Mouse (Mus musculus) testis, postnatal 14 days (tissue): Measurements from ENCODE around the gene Eef1e1.
"Not testable (repeated sequence)": the region's sequence is repeated elsewhere in the genome, so short reads cannot be mapped to it uniquely, and the experiment has no call there.

Source experiments
- DNase-seq: peaks from one replicate; pipeline ENCODE4 v3.0.0; 2021; ENCODE audit warnings: low spot score

The Eef1e1 gene

GRCm38 (mm10) chr13:38624292-38624902 is 34.5 kb downstream of the Eef1e1 start:
- DNase-seq: no peak

- DNase-seq: no peak
Observed at GRCm38 (mm10) chr13:38623296-38623695, 35.6 kb downstream of the Eef1e1 start.

GRCm38 (mm10) chr13:38618001-38618630 is 40.7 kb downstream of the Eef1e1 start:
- DNase-seq: not testable (repeated sequence)

DNA sequence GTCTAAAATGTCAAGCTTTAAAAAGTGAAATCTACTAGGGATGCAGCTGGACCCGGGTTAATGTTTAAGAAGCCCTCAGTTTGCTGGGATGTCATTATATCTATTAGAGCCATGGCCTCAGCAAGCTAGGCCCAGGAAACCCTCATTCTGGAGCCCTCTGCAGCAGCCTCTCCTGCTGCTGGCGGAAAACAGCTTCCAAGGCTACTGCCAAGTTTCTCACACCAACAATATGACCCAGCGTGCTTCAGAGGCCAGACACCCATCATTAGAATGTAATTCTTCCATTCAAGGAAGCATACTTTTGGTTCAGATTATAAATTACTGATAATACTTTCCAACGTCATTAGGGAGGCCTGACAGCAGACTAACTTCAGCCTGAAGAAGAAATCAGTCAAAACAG is 42.0 kb downstream of the Eef1e1 start:
- DNase-seq: no peak

- DNase-seq: no peak
Observed at GRCm38 (mm10) chr13:38615656-38616055, 43.2 kb downstream of the Eef1e1 start.

- DNase-seq: no peak
Observed at GRCm38 (mm10) chr13:38614298-38614697, 44.6 kb downstream of the Eef1e1 start.

GRCm38 (mm10) chr13:38613583-38613982 is 45.3 kb downstream of the Eef1e1 start:
- DNase-seq: no peak

DNA sequence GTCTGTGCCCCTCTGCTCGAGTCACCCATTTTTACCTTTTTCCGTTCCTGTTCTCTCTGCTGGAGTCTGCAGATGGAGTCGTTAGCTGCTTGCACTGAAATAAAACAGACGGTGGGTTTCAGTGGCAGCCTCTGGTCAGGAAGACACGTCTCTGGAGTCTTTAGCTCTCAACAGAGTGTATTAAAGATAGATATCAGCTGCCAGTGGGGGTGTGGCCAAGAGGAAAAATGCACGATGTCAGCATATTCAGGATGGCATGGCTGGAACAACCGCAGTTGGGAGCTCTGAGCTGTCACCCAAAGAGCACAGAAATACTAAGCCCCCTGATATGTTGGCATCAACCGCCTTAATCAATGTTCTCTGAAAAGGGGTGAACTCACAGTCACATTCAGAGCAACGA is 46.2 kb downstream of the Eef1e1 start:
- DNase-seq: no peak

GRCm38 (mm10) chr13:38612179-38612578 is 46.7 kb downstream of the Eef1e1 start:
- DNase-seq: no peak

DNA sequence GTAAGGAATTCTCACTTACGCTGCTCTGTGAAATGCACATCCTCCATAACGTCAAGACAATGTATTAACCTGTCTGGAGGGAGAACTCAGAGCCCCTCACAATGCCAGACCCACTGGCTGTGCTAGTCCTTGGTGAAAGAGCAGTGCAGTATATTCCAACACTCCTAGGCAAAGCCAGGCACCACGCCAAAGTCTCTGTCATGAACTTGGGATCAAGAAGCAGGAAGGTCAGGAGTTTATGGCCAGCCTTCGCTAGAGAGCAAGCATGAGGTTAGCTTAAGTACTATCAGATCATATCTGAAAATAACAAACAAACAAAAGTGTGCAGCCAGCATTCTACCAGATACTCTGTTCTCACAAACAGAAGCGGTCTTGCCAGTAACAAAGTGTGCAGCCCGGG is 48.5 kb downstream of the Eef1e1 start:
- peak; percentile 21 for DNase-seq

- DNase-seq: no peak
Observed at GRCm38 (mm10) chr13:38607130-38607529, 51.7 kb downstream of the Eef1e1 start.

DNA sequence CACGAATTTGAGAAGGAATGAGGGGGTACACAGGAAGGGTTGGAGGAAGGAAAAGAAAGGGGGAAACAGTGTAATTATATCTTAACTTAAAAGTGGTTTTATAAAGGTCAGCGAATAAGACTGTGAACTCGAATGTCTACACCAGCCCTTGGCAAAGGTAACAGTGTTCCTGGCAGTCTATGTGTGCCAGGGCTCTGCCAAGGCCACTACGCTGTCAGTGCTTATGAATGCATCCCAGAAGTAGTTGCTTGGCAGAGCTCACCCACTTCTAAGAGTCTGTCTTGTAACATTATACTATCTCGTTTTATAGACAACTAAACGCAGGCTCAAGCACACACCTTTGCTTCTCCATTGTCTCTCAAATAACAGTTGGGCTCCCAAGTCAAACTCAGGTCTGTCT is 53.5 kb downstream of the Eef1e1 start:
- no peak for DNase-seq

DNA sequence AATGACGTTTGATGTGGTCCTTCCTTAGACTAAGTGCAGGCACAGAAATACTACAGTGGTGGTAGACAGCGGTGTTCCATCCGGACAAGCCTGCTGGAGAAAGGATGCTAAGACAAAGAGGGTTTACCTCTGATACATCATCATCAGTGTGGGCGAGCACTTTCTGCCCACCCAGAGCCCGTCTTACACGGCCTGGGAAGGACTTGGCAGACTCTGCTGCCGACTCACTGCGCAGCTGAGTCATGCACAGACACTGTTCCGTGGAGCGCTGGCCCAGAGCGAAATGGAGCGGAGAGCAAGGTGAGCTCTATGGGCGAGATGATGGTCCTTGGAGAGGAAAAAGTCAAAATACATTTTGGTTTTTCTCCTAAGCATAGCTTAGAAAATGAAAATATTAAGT is 55.9 kb downstream of the Eef1e1 start:
- no peak for DNase-seq

GRCm38 (mm10) chr13:38602243-38602832 is 56.5 kb downstream of the Eef1e1 start:
- DNase-seq: no peak

DNA sequence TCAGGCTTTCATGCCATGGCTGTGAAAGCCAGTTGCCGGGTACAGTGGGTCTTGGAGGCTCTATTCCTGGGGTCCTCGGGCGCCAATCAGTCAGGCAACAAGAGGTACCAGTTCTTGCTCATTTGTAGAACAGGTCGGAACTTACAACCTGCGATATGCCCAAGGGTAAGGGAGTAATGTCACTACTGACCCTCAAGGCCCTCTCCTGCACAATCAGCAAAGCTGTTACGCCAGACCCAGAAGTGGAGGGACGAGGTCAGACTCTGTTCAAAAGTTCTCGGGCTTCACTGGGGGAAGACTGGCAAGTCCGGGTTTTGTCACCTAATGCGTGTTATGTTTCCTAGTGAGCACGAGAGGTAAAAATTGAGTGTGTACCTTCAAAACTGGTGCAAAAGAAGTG is 58.0 kb downstream of the Eef1e1 start:
- DNase-seq: no peak

GRCm38 (mm10) chr13:38597076-38597475 is 61.8 kb downstream of the Eef1e1 start:
- no peak for DNase-seq

DNA sequence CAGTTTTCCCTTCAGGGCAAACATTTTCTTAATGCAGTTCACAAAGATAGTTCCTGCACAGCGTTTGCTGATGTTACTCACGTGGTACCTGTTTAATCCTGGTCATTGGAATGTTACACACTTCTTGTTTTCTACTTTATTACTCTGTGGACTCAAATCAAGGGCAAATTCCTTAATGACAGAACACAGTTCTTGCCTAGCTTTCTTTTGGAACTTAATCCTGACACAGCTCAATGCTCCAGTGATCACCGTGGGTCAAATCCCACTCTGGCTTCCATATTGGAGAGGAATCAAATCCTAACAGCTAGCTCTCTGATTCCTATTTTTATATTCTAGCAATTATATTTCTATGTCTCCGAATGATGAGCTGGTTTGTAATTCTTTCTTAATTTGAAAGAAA is 62.4 kb downstream of the Eef1e1 start:
- no peak for DNase-seq
